Mouse (Mus musculus) embryonic facial prominence, embryonic 13.5 days (tissue): ENCODE results near the gene Ubxn10. TPM values are rescaled to one million over a fixed set of nuclear protein-coding genes. Genes with fewer than 3 reads are reported as not detected.

ENCODE experiments used
- ATAC-seq: fragments of 200-750 bp; cut with Nextera tagmentation; 2 replicates; pipeline ENCODE4 v1.8.0; 2017; ENCODE audit warnings: low read depth; ENCODE audit not compliant: insufficient number of reproducible peaks, insufficient read depth, low FRiP score, low TSS enrichment
- H3K27ac ChIP-seq: fragments of 300-500 bp; sonication (generic); 2 replicates; pipeline ENCODE4 v1.5.1; 2015; ENCODE audit warnings: moderate library complexity, mild to moderate bottlenecking, inconsistent platforms
- H3K27me3 ChIP-seq: fragments of 300-500 bp; sonication (generic); 2 replicates; pipeline ENCODE4 v1.6.1; 2015; ENCODE audit warnings: mild to moderate bottlenecking, inconsistent platforms
- H3K36me3 ChIP-seq: fragments of 300-500 bp; sonication (generic); 2 replicates; pipeline ENCODE4 v1.6.1; 2015; ENCODE audit warnings: mild to moderate bottlenecking, inconsistent platforms
- H3K4me1 ChIP-seq: fragments of 300-500 bp; sonication (generic); 2 replicates; pipeline ENCODE4 v1.6.1; 2015; ENCODE audit warnings: inconsistent platforms
- H3K4me2 ChIP-seq: fragments of 300-500 bp; sonication (generic); 2 replicates; pipeline ENCODE4 v1.6.1; 2015; ENCODE audit warnings: moderate library complexity, mild to moderate bottlenecking, inconsistent platforms
- H3K4me3 ChIP-seq: fragments of 300-500 bp; sonication (generic); 2 replicates; pipeline ENCODE4 v1.5.1; 2015; ENCODE audit warnings: mild to moderate bottlenecking, inconsistent platforms
- H3K9ac ChIP-seq: fragments of 300-500 bp; sonication (generic); 2 replicates; pipeline ENCODE4 v1.6.1; 2015; ENCODE audit warnings: mild to moderate bottlenecking, inconsistent platforms
- H3K9me3 ChIP-seq: fragments of 300-500 bp; sonication (generic); 2 replicates; pipeline ENCODE4 v1.6.1; 2016; ENCODE audit warnings: inconsistent platforms
- WGBS: fragments of 180-500 bp; shearing (Covaris S2); methylation state at CpG from one replicate; pipeline ENCODE4 v1.1.7; 2015; ENCODE audit warnings: mixed read lengths; 5-methylcytosine and 5-hydroxymethylcytosine counted together
- polyA plus RNA-seq: library from polyadenylated mRNA; unstranded; fragments of >200 nt; fragmentation: Nextera tagmentation; extraction: Ambion mirVana; gene quantifications from 2 replicates; pipeline ENCODE4 v1.2.1, GENCODE M21; 2015

Gene Ubxn10
- polyA plus RNA-seq, 1 experiment from 2014 or later, result 0.65 TPM

DNA sequence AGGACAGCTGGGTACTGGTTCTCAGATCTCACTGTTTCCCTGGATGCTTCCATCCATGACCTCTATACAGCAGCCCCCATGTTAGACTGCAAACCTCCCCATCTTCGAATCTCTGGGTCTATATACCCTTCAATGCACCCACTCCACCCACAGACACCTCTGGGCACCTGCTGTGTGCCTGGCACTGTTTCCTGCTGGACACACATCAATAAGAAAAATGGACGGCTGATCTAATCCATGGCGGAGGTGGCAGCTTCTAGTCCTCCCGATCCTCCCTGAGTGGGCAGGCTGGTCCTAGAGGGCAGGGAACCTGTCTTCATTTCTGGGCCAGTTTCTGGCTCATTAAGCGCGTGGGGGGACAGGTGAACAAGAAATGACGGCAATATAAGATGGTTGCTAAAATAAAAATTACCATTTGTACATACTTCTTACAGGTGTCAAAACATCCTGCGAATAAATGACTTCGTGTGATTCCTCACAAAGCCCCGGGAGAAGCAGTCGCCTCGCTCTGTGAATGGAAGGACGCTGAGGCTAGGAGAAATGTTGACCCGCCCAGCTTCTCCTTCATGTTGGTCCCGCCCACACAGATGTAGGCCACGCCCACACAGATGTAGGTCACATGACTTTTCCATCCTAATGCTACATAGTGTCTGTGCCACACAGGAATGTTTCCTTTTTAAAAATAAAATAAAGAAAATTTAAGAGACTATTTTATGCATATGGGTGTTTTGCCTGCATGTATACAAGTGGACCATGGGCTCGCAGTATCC is 25.7 kb downstream of the Ubxn10 start:
- H3K4me3 ChIP-seq, result no peak overlapping the region
- ATAC-seq, result no peak
- no peak overlapping the region for H3K4me2 ChIP-seq
- H3K9ac ChIP-seq, result no peak overlapping the region
- no peaks in the 10 kb centered on the region for H3K27me3 ChIP-seq
- H3K9me3 ChIP-seq, result no peaks in the 10 kb centered on the region
- WGBS, result 63% methylated on average over 17 of the region's 17 CpGs
- no peak overlapping the region for H3K27ac ChIP-seq
- H3K36me3 ChIP-seq, result no peaks in the 10 kb centered on the region
- H3K4me1 ChIP-seq, result no peaks in the 10 kb centered on the region

GRCm38 (mm10) chr4:138710633-138711032 is 26.3 kb downstream of the Ubxn10 start:
- Histone ChIP-seq H3K27me3 (no peaks in the 10 kb centered on the region), H3K36me3 (no peaks in the 10 kb centered on the region), H3K9me3 (no peaks in the 10 kb centered on the region), H3K4me2 (no peak overlapping the region), H3K27ac (no peak overlapping the region), H3K9ac (no peak overlapping the region), H3K4me3 (no peak overlapping the region), H3K4me1 (no peaks in the 10 kb centered on the region)
- ATAC-seq, result no peak
- WGBS, result 85% methylated on average over 11 of the region's 11 CpGs

DNA sequence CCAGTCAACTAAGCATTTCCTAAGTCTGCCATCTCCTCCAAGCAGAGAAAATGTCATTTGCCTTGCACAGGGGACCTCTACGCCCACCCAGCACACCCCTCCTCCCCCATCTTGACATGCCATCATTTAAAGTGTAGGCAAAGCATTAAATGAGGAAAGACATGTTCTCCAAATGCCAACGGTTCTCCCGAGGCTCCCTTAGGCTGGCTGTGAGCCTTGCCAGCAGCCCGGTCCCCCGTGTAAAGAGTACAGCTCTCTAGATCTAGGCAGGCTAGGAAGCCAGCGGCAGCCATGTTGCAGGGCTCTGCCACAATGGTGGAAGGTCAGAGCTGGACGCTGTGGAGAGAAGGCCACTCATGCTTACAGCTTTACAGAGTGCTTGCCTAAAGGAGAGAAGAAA is 27.0 kb downstream of the Ubxn10 start:
- Histone ChIP-seq H3K4me1 (no peaks in the 10 kb centered on the region), H3K4me2 (no peak overlapping the region), H3K27ac (no peak overlapping the region), H3K36me3 (no peaks in the 10 kb centered on the region), H3K4me3 (no peak overlapping the region), H3K9me3 (no peaks in the 10 kb centered on the region), H3K27me3 (0 out of 2 replicates have a peak, but pooled peaks cover 1% of the 10 kb centered on the region), H3K9ac (no peak overlapping the region)
- ATAC-seq, result no peak
- 68% methylated on average over 7 of the region's 7 CpGs for WGBS

DNA sequence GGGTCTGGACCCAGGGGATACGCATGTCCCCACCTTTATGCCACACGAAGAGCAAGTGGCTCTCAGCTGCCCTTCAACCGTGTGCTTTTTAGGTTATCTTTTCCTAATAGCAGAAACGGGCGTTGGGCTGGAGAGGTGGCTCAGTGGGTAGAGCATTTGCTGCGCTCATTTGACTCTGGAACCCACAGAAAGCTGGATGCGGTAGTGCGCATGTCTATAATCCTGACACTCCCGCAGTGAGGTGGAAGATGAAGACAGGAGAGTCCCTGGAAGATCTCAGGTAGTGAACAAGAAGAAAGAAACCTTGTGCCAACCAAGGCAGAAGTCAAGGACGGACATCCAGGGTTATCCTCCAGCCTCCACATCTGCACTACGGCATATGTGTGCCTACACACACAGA is 27.7 kb downstream of the Ubxn10 start:
- no peak overlapping the region for H3K9ac ChIP-seq
- H3K9me3 ChIP-seq, result no peaks in the 10 kb centered on the region
- 0 out of 2 replicates have a peak, but pooled peaks cover 3% of the 10 kb centered on the region for H3K27me3 ChIP-seq
- no peak overlapping the region for H3K27ac ChIP-seq
- no peak for ATAC-seq
- no peaks in the 10 kb centered on the region for H3K4me1 ChIP-seq
- no peak overlapping the region for H3K4me3 ChIP-seq
- H3K4me2 ChIP-seq, result no peak overlapping the region
- 85% methylated on average over 11 of the region's 11 CpGs for WGBS
- H3K36me3 ChIP-seq, result no peaks in the 10 kb centered on the region

DNA sequence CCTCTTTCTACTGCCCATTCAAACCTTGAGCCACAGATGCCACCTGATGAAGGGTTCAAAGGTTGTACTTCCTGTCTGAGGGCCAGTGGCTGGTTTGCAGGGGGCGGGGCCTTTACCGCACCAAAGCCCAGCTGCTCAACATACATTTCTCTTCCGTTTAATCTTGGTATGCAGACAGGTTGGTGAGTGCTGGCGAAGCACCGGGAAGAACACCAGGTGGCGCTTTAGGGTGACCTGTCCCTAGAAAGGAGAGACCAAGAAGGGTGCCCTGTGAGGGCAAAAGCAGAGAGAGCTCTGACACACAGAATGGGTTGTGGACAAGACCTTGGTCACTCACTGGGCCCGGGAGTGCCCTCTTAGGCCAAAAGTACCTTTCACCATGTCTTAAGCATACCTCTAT is 28.3 kb downstream of the Ubxn10 start:
- no peaks in the 10 kb centered on the region for H3K36me3 ChIP-seq
- H3K27me3 ChIP-seq, result peaks cover 4% of the 10 kb centered on the region; the same call in 1 of the 2 replicates
- no peak overlapping the region for H3K9ac ChIP-seq
- H3K9me3 ChIP-seq, result no peaks in the 10 kb centered on the region
- H3K4me1 ChIP-seq, result no peaks in the 10 kb centered on the region
- no peak overlapping the region for H3K27ac ChIP-seq
- 14% methylated on average over 7 of the region's 7 CpGs for WGBS
- no peak for ATAC-seq
- no peak overlapping the region for H3K4me2 ChIP-seq
- H3K4me3 ChIP-seq, result no peak overlapping the region

DNA sequence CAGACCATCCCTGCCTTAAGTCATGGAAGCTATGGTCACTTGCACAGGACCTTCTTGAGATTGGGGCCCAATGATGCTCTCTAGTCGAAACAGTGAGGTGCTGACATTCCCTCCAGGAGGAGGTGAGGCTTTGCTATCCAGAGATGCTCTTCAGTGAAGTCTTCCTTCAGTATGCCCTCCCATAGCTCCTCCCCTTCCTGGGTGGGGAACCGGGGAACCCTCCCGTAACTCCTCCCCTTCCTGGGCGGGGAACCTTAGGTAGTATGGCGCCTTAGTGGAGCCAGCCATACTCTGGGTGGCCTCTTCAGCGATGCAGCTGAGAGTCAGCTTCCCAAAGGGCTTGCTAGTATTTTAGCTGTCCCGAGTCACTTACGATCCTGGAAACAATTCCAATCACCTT is 30.3 kb downstream of the Ubxn10 start:
- H3K4me3 ChIP-seq, result no peak overlapping the region
- no peak overlapping the region for H3K9ac ChIP-seq
- H3K36me3 ChIP-seq, result no peaks in the 10 kb centered on the region
- no peaks in the 10 kb centered on the region for H3K4me1 ChIP-seq
- no peak overlapping the region for H3K4me2 ChIP-seq
- whole genome bisulfite sequencing, result 92% methylated on average over 8 of the region's 8 CpGs
- H3K27me3 ChIP-seq, result peaks cover 12% of the 10 kb centered on the region
- ATAC-seq, result no peak
- H3K9me3 ChIP-seq, result no peaks in the 10 kb centered on the region
- H3K27ac ChIP-seq, result no peak overlapping the region

DNA sequence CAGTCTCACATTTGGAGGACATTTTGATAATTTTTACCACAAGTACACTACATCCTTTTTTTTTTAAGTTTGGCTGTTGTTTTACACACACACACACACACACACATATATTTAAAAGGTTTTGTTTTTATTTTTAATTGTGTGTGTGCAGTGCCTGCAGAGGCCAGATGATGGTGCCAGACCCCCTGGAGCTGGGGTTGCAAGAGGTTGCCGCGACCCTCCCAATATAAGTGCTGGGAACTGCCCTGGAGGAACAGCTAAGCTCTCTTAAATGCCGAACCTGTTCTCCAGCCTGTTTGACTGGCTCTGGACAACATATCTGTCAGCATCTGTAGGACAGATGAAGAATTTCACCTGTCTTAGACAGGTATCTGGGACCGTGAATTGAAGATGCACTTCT is 32.8 kb downstream of the Ubxn10 start:
- no peaks in the 10 kb centered on the region for H3K4me1 ChIP-seq
- no peak overlapping the region for H3K4me2 ChIP-seq
- H3K4me3 ChIP-seq, result no peak overlapping the region
- H3K9me3 ChIP-seq, result no peaks in the 10 kb centered on the region
- H3K27me3 ChIP-seq, result peaks cover 16% of the 10 kb centered on the region
- no peak for ATAC-seq
- no peaks in the 10 kb centered on the region for H3K36me3 ChIP-seq
- H3K9ac ChIP-seq, result no peak overlapping the region
- H3K27ac ChIP-seq, result no peak overlapping the region
- WGBS, result 72% methylated on average over 4 of the region's 4 CpGs

DNA sequence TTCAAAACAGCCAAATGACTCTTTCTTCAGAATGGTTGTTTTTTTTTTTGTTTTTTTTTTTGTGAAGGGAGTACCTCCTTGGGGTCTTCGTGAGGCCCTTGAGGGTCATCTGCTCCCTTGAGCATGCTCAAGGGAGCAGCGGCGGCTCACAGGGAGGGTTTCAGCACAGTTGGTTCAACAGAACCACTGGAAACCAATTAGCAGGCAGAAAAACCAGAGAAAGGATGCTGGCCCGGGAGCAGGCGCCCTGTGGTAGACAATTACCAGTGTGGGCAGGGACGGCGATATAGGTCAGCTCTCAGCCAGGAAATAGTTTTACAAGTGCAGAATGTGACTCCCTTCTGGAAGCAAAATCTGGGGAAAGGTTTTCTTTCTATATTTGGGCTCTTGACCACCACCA is 33.4 kb downstream of the Ubxn10 start:
- Histone ChIP-seq H3K27me3 (peaks cover 16% of the 10 kb centered on the region), H3K9ac (no peak overlapping the region), H3K36me3 (no peaks in the 10 kb centered on the region), H3K4me1 (no peaks in the 10 kb centered on the region), H3K27ac (no peak overlapping the region), H3K4me2 (no peak overlapping the region), H3K4me3 (no peak overlapping the region), H3K9me3 (no peaks in the 10 kb centered on the region)
- 55% methylated on average over 7 of the region's 7 CpGs for WGBS
- no peak for ATAC-seq

GRCm38 (mm10) chr4:138702528-138702927 is 34.4 kb downstream of the Ubxn10 start:
- H3K9me3 ChIP-seq, result no peaks in the 10 kb centered on the region
- no peak overlapping the region for H3K4me2 ChIP-seq
- ATAC-seq, result no peak
- no peak overlapping the region for H3K4me3 ChIP-seq
- no peak overlapping the region for H3K9ac ChIP-seq
- WGBS, result 75% methylated on average over 8 of the region's 8 CpGs
- no peak overlapping the region for H3K27ac ChIP-seq
- no peaks in the 10 kb centered on the region for H3K4me1 ChIP-seq
- H3K36me3 ChIP-seq, result no peaks in the 10 kb centered on the region
- H3K27me3 ChIP-seq, result peaks cover 16% of the 10 kb centered on the region

GRCm38 (mm10) chr4:138702031-138702430 is 34.9 kb downstream of the Ubxn10 start:
- Histone ChIP-seq H3K4me2 (no peak overlapping the region), H3K27ac (no peak overlapping the region), H3K9me3 (no peaks in the 10 kb centered on the region), H3K27me3 (peaks cover 21% of the 10 kb centered on the region), H3K36me3 (no peaks in the 10 kb centered on the region), H3K4me3 (no peak overlapping the region), H3K9ac (no peak overlapping the region), H3K4me1 (no peaks in the 10 kb centered on the region)
- 79% methylated on average over 2 of the region's 2 CpGs for WGBS
- ATAC-seq, result no peak

GRCm38 (mm10) chr4:138701111-138701510 is 35.9 kb downstream of the Ubxn10 start:
- H3K4me1 ChIP-seq, result no peaks in the 10 kb centered on the region
- H3K27ac ChIP-seq, result no peak overlapping the region
- no peak overlapping the region for H3K9ac ChIP-seq
- H3K27me3 ChIP-seq, result peaks cover 30% of the 10 kb centered on the region
- ATAC-seq, result no peak
- H3K4me3 ChIP-seq, result no peak overlapping the region
- WGBS, result 66% methylated on average over 8 of the region's 8 CpGs
- H3K9me3 ChIP-seq, result no peaks in the 10 kb centered on the region
- H3K4me2 ChIP-seq, result no peak overlapping the region
- H3K36me3 ChIP-seq, result no peaks in the 10 kb centered on the region

GRCm38 (mm10) chr4:138700184-138700982 is 36.6 kb downstream of the Ubxn10 start:
- no peak for ATAC-seq
- Histone ChIP-seq H3K27ac (no peak overlapping the region), H3K4me2 (no peak overlapping the region), H3K9ac (no peak overlapping the region), H3K4me3 (no peak overlapping the region), H3K4me1 (no peaks in the 10 kb centered on the region), H3K36me3 (no peaks in the 10 kb centered on the region), H3K9me3 (no peaks in the 10 kb centered on the region), H3K27me3 (peaks cover 35% of the 10 kb centered on the region)
- 24% methylated on average over 15 of the region's 15 CpGs for WGBS
